ENCODE assay signal across 8 mouse cellular contexts in genomic region chr19:44292083-44292482, GRCm38 (mm10). TPM values are rescaled to one million over a fixed set of nuclear protein-coding genes. Genes with fewer than 3 reads are reported as not detected.
DNase-seq lines count a peak whose midpoint lies in the region; ATAC-seq lines count a peak whose summit lies in the region.
"Had no signal": no experiment of that assay in that cellular context is flagged by ENCODE, and none has a peak within 500 bp of the region (broad histone marks: within the 10 kb centered on the region; RNA-seq: fewer than 3 reads in every experiment).

No protein-coding gene starts in this region.

- 0 out of 2 replicates have a peak overlapping the region, but pooled peaks have one; percentile 97 for H3K27ac ChIP-seq in lung, embryonic 15.5 days
- peak overlapping the region; percentile 99 for H3K27ac ChIP-seq in forebrain, embryonic 15.5 days (replicated peaks)
- peak overlapping the region; percentile 98 for H3K27ac ChIP-seq in limb, embryonic 12.5 days
- peak overlapping the region; percentile 99 for H3K27ac ChIP-seq in neural tube, embryonic 13.5 days (replicated peaks)

- H3K27me3 ChIP-seq in lung, embryonic 15.5 days = no peaks in the 10 kb centered on the region
- no peaks in the 10 kb centered on the region for H3K27me3 ChIP-seq in forebrain, embryonic 15.5 days
- H3K27me3 ChIP-seq in limb, embryonic 12.5 days = no peaks in the 10 kb centered on the region
- no peaks in the 10 kb centered on the region for H3K27me3 ChIP-seq in neural tube, embryonic 13.5 days
- H3K27me3 ChIP-seq: Patski had no signal

- H3K4me1 ChIP-seq in lung, embryonic 15.5 days = peaks cover 64% of the 10 kb centered on the region
- H3K4me1 ChIP-seq in forebrain, embryonic 15.5 days = peaks cover 33% of the 10 kb centered on the region
- peaks cover 52% of the 10 kb centered on the region for H3K4me1 ChIP-seq in limb, embryonic 12.5 days (replicated peaks)
- H3K4me1 ChIP-seq in neural tube, embryonic 13.5 days (replicated peaks) = peaks cover 49% of the 10 kb centered on the region

- peak overlapping the region; percentile 90; the same call in 1 of the 2 replicates for H3K4me2 ChIP-seq in lung, embryonic 15.5 days
- peak overlapping the region; percentile 56; the same call in 1 of the 2 replicates for H3K4me2 ChIP-seq in forebrain, embryonic 15.5 days (replicated peaks)
- H3K4me2 ChIP-seq in limb, embryonic 12.5 days = peak overlapping the region; percentile 99
- peak overlapping the region; percentile 100 for H3K4me2 ChIP-seq in neural tube, embryonic 13.5 days

- H3K9me3 ChIP-seq in lung, embryonic 15.5 days = no peaks in the 10 kb centered on the region
- no peaks in the 10 kb centered on the region for H3K9me3 ChIP-seq in forebrain, embryonic 15.5 days
- H3K9me3 ChIP-seq in limb, embryonic 12.5 days = no peaks in the 10 kb centered on the region
- H3K9me3 ChIP-seq in neural tube, embryonic 13.5 days = no peaks in the 10 kb centered on the region

- no peak for DNase-seq in lung, postnatal 25 days (ENCODE audit: low spot score)
- DNase-seq in layer of hippocampus, adult 9-11 months = no peak
- no peak for DNase-seq in thymus, postnatal 4 days

- WGBS in lung, embryonic 15.5 days = 76% methylated on average over 2 of the region's 2 CpGs
- WGBS in forebrain, embryonic 15.5 days = 67% methylated on average over 2 of the region's 2 CpGs
- 79% methylated on average over 2 of the region's 2 CpGs for WGBS in limb, embryonic 12.5 days
- WGBS in neural tube, embryonic 13.5 days = 73% methylated on average over 2 of the region's 2 CpGs

- no peak overlapping the region for H3K9ac ChIP-seq in lung, embryonic 15.5 days
- H3K9ac ChIP-seq in forebrain, embryonic 15.5 days (replicated peaks) = no peak overlapping the region
- H3K9ac ChIP-seq in limb, embryonic 12.5 days (replicated peaks) = no peak overlapping the region
- H3K9ac ChIP-seq in neural tube, embryonic 13.5 days = no peak overlapping the region

- H3K36me3 ChIP-seq in lung, embryonic 15.5 days = peaks cover 11% of the 10 kb centered on the region
- H3K36me3 ChIP-seq in forebrain, embryonic 15.5 days = 0 out of 2 replicates have a peak, but pooled peaks cover 1% of the 10 kb centered on the region
- peaks cover 23% of the 10 kb centered on the region for H3K36me3 ChIP-seq in limb, embryonic 12.5 days
- H3K36me3 ChIP-seq in neural tube, embryonic 13.5 days = peaks cover 18% of the 10 kb centered on the region

- ATAC-seq in lung, embryonic 15.5 days (ENCODE audit: borderline replicate concordance, extremely low read depth, low FRiP score, low TSS enrichment) = no peak
- ATAC-seq in forebrain, embryonic 15.5 days (replicated peaks) = no peak
- no peak for ATAC-seq in limb, embryonic 12.5 days (ENCODE audit: insufficient number of reproducible peaks, insufficient read depth, low FRiP score, low TSS enrichment, low read depth)
- no peak for ATAC-seq in neural tube, embryonic 13.5 days (ENCODE audit: low read depth)
- ATAC-seq: Patski had no signal

- no peak overlapping the region for H3K4me3 ChIP-seq in lung, embryonic 15.5 days
- H3K4me3 ChIP-seq in forebrain, embryonic 15.5 days = 0 out of 2 replicates have a peak overlapping the region, but pooled peaks have one; percentile 78
- H3K4me3 ChIP-seq in limb, embryonic 12.5 days (replicated peaks) = no peak overlapping the region
- H3K4me3 ChIP-seq in neural tube, embryonic 13.5 days = 0 out of 2 replicates have a peak overlapping the region, but pooled peaks have one; percentile 97

RNA-seq across cellular contexts. Expression of gene Scd2, which starts 1.4 kb away (rescaled TPM):
- 210 and 224 TPM in 2 replicates for polyA plus RNA-seq in lung, embryonic 15.5 days (2015; fragmentation: Nextera tagmentation; extraction: Ambion mirVana)
- polyA plus RNA-seq in forebrain, embryonic 15.5 days (2015; fragmentation: Nextera tagmentation; extraction: Ambion mirVana) = 253 and 267 TPM in 2 replicates
- polyA plus RNA-seq in limb, embryonic 12.5 days (2016; fragmentation: Nextera tagmentation; extraction: Ambion mirVana) = 304 and 317 TPM in 2 replicates
- 255 and 272 TPM in 2 replicates for polyA plus RNA-seq in neural tube, embryonic 13.5 days (2015; fragmentation: Nextera tagmentation; extraction: Ambion mirVana)

RNA-seq across cellular contexts. Expression of gene Scd4, which starts 40.8 kb away (rescaled TPM):
- 0.15 and 0.35 TPM in 2 replicates for polyA plus RNA-seq in lung, embryonic 15.5 days (2015; fragmentation: Nextera tagmentation; extraction: Ambion mirVana)
- 0.15 and 0.23 TPM in 2 replicates for polyA plus RNA-seq in forebrain, embryonic 15.5 days (2015; fragmentation: Nextera tagmentation; extraction: Ambion mirVana)
- polyA plus RNA-seq in limb, embryonic 12.5 days (2016; fragmentation: Nextera tagmentation; extraction: Ambion mirVana) = 0.06 TPM in 1 of 2 replicates, not detected in the other
- polyA plus RNA-seq in neural tube, embryonic 13.5 days (2015; fragmentation: Nextera tagmentation; extraction: Ambion mirVana) = 0.06 TPM in 1 of 2 replicates, not detected in the other

Comparison
In these comparisons a context has a peak if more than half of its experiments do, and no peak if none do; other contexts are left out.
1. H3K4me3 ChIP-seq: peak in forebrain, embryonic 15.5 days (single experiment) and neural tube, embryonic 13.5 days (single experiment); none in lung, embryonic 15.5 days (single experiment) and limb, embryonic 12.5 days (single experiment).
2. Peak in every context shown above with its lines, with median percentiles within 50 percentile points of each other: H3K27ac ChIP-seq and H3K4me2 ChIP-seq.